28 mouse cellular contexts compared by ENCODE assay signal in genomic region chr1:138579207-138579606, GRCm38 (mm10). TPM values are rescaled to one million over a fixed set of nuclear protein-coding genes. Genes with fewer than 3 reads are reported as not detected.
A peak's percentile ranks its signal among the peaks of the same experiment; 100 is the strongest.
DNase-seq lines count a peak whose midpoint lies in the region; ATAC-seq and TF ChIP-seq lines count a peak whose summit lies in the region.
"Had no signal": no experiment of that assay in that cellular context is flagged by ENCODE, and none has a peak within 500 bp of the region (broad histone marks: within the 10 kb centered on the region; RNA-seq: fewer than 3 reads in every experiment).

No protein-coding gene starts in this region.

- no peak overlapping the region for H3K9ac ChIP-seq in heart, embryonic 14.5 days (ENCODE audit: low read length)
- H3K9ac ChIP-seq in heart, embryonic 12.5 days, result no peak overlapping the region
- peak overlapping the region; percentile 45 for H3K9ac ChIP-seq in CH12.LX (ENCODE audit: insufficient read depth, low read depth)
- H3K9ac ChIP-seq in kidney, embryonic 16.5 days (replicated peaks; ENCODE audit: low read length), result no peak overlapping the region
- H3K9ac ChIP-seq: embryonic facial prominence, embryonic 12.5 days; forebrain, embryonic 15.5 days; hindbrain, embryonic 13.5 days; midbrain, embryonic 13.5 days; stomach, embryonic 15.5 days had no signal

- in situ Hi-C loops in CH12.LX (cut with MboI; ENCODE audit: low pct_ligation_motif_present, low pct_unique_long_range_greater_than_20kb, low sequenced_read_pairs), result no loop called here

- intact Hi-C loops in gastrocnemius, postnatal 14 days (cut with DNase I; ENCODE audit: low total_unique reads), result no loop called here

- no peak for ATAC-seq in heart, embryonic 14.5 days (ENCODE audit: insufficient number of reproducible peaks, insufficient read depth, low FRiP score, low read depth)
- no peak for ATAC-seq in heart, embryonic 12.5 days (ENCODE audit: insufficient number of reproducible peaks, low FRiP score)
- ATAC-seq in kidney, embryonic 16.5 days (ENCODE audit: low FRiP score, low TSS enrichment), result no peak
- ATAC-seq: lung, postnatal 0 days had no signal

- 0 out of 4 replicates have a peak overlapping the region, but pooled peaks of 1 of the 2 experiments have one; percentile 29 for H3K27ac ChIP-seq in heart, embryonic 14.5 days (replicated peaks in 1 of 2; ENCODE audit: control insufficient read depth in 1 of 2, insufficient read depth in 1 of 2, low read depth in 2 of 2, low read length in 2 of 2)
- no peak overlapping the region for H3K27ac ChIP-seq in heart, embryonic 12.5 days (ENCODE audit: poor library complexity, severe bottlenecking)
- H3K27ac ChIP-seq in CH12.LX (ENCODE audit: insufficient read depth, low read depth), result peak overlapping the region; percentile 16; the same call in 1 of the 2 replicates
- no peak overlapping the region for H3K27ac ChIP-seq in kidney, embryonic 16.5 days (ENCODE audit: low read length)
- H3K27ac ChIP-seq: embryonic facial prominence, embryonic 12.5 days; forebrain, embryonic 10.5 days; forebrain, embryonic 15.5 days; hindbrain, embryonic 13.5 days; liver, embryonic 14.5 days; midbrain, embryonic 13.5 days; stomach, embryonic 15.5 days had no signal

- H3K4me2 ChIP-seq in heart, embryonic 14.5 days (ENCODE audit: low read length), result 0 out of 2 replicates have a peak overlapping the region, but pooled peaks have one; percentile 23
- no peak overlapping the region for H3K4me2 ChIP-seq in heart, embryonic 12.5 days
- H3K4me2 ChIP-seq in CH12.LX (ENCODE audit: insufficient read depth, low read depth, poor library complexity, severe bottlenecking) (peak overlapping the region; percentile 80), myocyte (ENCODE audit: low read depth) (peak overlapping the region; percentile 37)
- H3K4me2 ChIP-seq in kidney, embryonic 16.5 days (replicated peaks; ENCODE audit: low read depth, low read length), result no peak overlapping the region
- H3K4me2 ChIP-seq: embryonic facial prominence, embryonic 12.5 days; forebrain, embryonic 15.5 days; hindbrain, embryonic 13.5 days; midbrain, embryonic 13.5 days; stomach, embryonic 15.5 days had no signal

- dilution Hi-C loops in CH12.LX (cut with MboI; ENCODE audit: extremely low pct_ligation_motif_present, extremely low pct_unique_long_range_greater_than_20kb, low sequenced_read_pairs), result no loop called here

- TF ChIP-seq POLR2A in CH12.LX (IDR thresholded peaks at IDR 0.05; ENCODE audit: low read depth, low read length), result no peak
- TF ChIP-seq POLR2A in myocyte (IDR thresholded peaks at IDR 0.05; ENCODE audit: insufficient read length, low read depth), result no peak

- no peak for TF ChIP-seq EP300 in CH12.LX (IDR thresholded peaks at IDR 0.05; ENCODE audit: low read length)

- H3ac ChIP-seq in myocyte (ENCODE audit: control insufficient read depth, insufficient read length), result no peak overlapping the region

- no peaks in the 10 kb centered on the region for H3K36me3 ChIP-seq in heart, embryonic 14.5 days (ENCODE audit: control insufficient read depth, insufficient read depth, low read length)
- no peaks in the 10 kb centered on the region for H3K36me3 ChIP-seq in heart, embryonic 12.5 days
- H3K36me3 ChIP-seq in CH12.LX (replicated peaks in 1 of 2; ENCODE audit: control insufficient read depth in 1 of 2, insufficient read depth in 1 of 2, low read length in 1 of 2), result peaks cover 0 to 30% of the 10 kb centered on the region in 2 experiments
- peaks cover 3% of the 10 kb centered on the region for H3K36me3 ChIP-seq in myocyte (ENCODE audit: control insufficient read depth, insufficient read depth)
- H3K36me3 ChIP-seq in kidney, embryonic 16.5 days (ENCODE audit: insufficient read depth, low read length), result no peaks in the 10 kb centered on the region
- H3K36me3 ChIP-seq: embryonic facial prominence, embryonic 12.5 days; forebrain, embryonic 10.5 days; forebrain, embryonic 15.5 days; hindbrain, embryonic 13.5 days; midbrain, embryonic 13.5 days; stomach, embryonic 15.5 days had no signal

- H3K79me2 ChIP-seq in CH12.LX (replicated peaks; ENCODE audit: control insufficient read depth, extremely low read depth, insufficient read depth, poor library complexity, severe bottlenecking) (peaks cover 75% of the 10 kb centered on the region), myocyte (ENCODE audit: control insufficient read depth, insufficient read depth) (peaks cover 35% of the 10 kb centered on the region)

- H3K27me3 ChIP-seq in heart, embryonic 14.5 days (ENCODE audit: control insufficient read depth, insufficient read depth, low read length), result no peaks in the 10 kb centered on the region
- H3K27me3 ChIP-seq in heart, embryonic 12.5 days (replicated peaks), result no peaks in the 10 kb centered on the region
- H3K27me3 ChIP-seq in CH12.LX (replicated peaks), result no peaks in the 10 kb centered on the region
- H3K27me3 ChIP-seq in myocyte (ENCODE audit: control insufficient read depth, insufficient read depth, insufficient read length), result no peaks in the 10 kb centered on the region
- H3K27me3 ChIP-seq in kidney, embryonic 16.5 days (ENCODE audit: insufficient read depth, low read length), result no peaks in the 10 kb centered on the region
- H3K27me3 ChIP-seq: embryonic facial prominence, embryonic 12.5 days; forebrain, embryonic 15.5 days; hindbrain, embryonic 13.5 days; megakaryocyte, embryonic 14.5 days; midbrain, embryonic 13.5 days; stomach, embryonic 15.5 days had no signal

- no peaks in the 10 kb centered on the region for H3K9me3 ChIP-seq in heart, embryonic 14.5 days (ENCODE audit: control insufficient read depth, low read length)
- no peaks in the 10 kb centered on the region for H3K9me3 ChIP-seq in heart, embryonic 12.5 days (replicated peaks)
- no peaks in the 10 kb centered on the region for H3K9me3 ChIP-seq in CH12.LX (replicated peaks; ENCODE audit: low read length)
- no peaks in the 10 kb centered on the region for H3K9me3 ChIP-seq in kidney, embryonic 16.5 days (ENCODE audit: low read length)
- H3K9me3 ChIP-seq: embryonic facial prominence, embryonic 12.5 days; forebrain, embryonic 10.5 days; forebrain, embryonic 15.5 days; G1E; hindbrain, embryonic 13.5 days; megakaryocyte, embryonic 14.5 days; midbrain, embryonic 13.5 days; stomach, embryonic 15.5 days had no signal

- 57% methylated on average over 7 of the region's 7 CpGs for WGBS in heart, embryonic 14.5 days
- WGBS in heart, embryonic 12.5 days, result 69% methylated on average over 7 of the region's 7 CpGs
- 73% methylated on average over 7 of the region's 7 CpGs for whole genome bisulfite sequencing in kidney, embryonic 16.5 days

- H3K4me3 ChIP-seq in heart, embryonic 14.5 days (ENCODE audit: control insufficient read depth in 1 of 2, insufficient read depth in 1 of 2, low read depth in 1 of 2, low read length in 2 of 2), result no peak overlapping the region
- no peak overlapping the region for H3K4me3 ChIP-seq in heart, embryonic 12.5 days
- H3K4me3 ChIP-seq in CH12.LX (replicated peaks in 1 of 3; ENCODE audit: low read depth in 2 of 3, low read length in 2 of 3, poor library complexity in 1 of 3) (no peak overlapping the region), myocyte (no peak overlapping the region)
- H3K4me3 ChIP-seq in kidney, embryonic 16.5 days (ENCODE audit: low read length), result no peak overlapping the region
- H3K4me3 ChIP-seq: embryonic facial prominence, embryonic 12.5 days; forebrain, embryonic 10.5 days; forebrain, embryonic 15.5 days; hindbrain, embryonic 13.5 days; megakaryocyte, embryonic 14.5 days; midbrain, embryonic 13.5 days; stomach, embryonic 15.5 days had no signal

- no peak for TF ChIP-seq CTCF in CH12.LX (conservative IDR thresholded peaks at IDR 0.05 in 1 of 2, IDR thresholded peaks at IDR 0.05 in 1 of 2; ENCODE audit: low read depth in 2 of 2, low read length in 2 of 2)

- TF ChIP-seq RAD21 in CH12.LX (IDR thresholded peaks at IDR 0.05; ENCODE audit: low read depth, low read length), result no peak

- H3K4me1 ChIP-seq in heart, embryonic 14.5 days (ENCODE audit: control insufficient read depth in 2 of 2, insufficient read depth in 2 of 2, low read length in 2 of 2), result peaks cover 9 to 33% of the 10 kb centered on the region in 2 experiments
- peaks cover 22% of the 10 kb centered on the region for H3K4me1 ChIP-seq in heart, embryonic 12.5 days (replicated peaks)
- H3K4me1 ChIP-seq in CH12.LX (ENCODE audit: control insufficient read depth in 1 of 2, insufficient read depth in 2 of 2), result peaks cover 13 to 78% of the 10 kb centered on the region in 2 experiments; a peak in 3 of 4 replicates
- H3K4me1 ChIP-seq in kidney, embryonic 16.5 days (ENCODE audit: insufficient read depth, low read length), result no peaks in the 10 kb centered on the region
- H3K4me1 ChIP-seq: embryonic facial prominence, embryonic 12.5 days; forebrain, embryonic 15.5 days; megakaryocyte, embryonic 14.5 days; stomach, embryonic 15.5 days had no signal

- peak; percentile 19 for DNase-seq in gastrocnemius, adult 18-20 months (ENCODE audit: low spot score)
- no peak for DNase-seq in gastrocnemius, postnatal 14 days
- DNase-seq in CH12.LX (ENCODE audit: extremely low read depth), result no peak
- DNase-seq: adrenal gland, adult 8-10 months; cerebellum, adult 11 months; cerebellum, adult 9-11 months; embryo, embryonic 11 days; heart, postnatal 4 days; kidney, adult 8-10 months; kidney, postnatal 10 days; layer of hippocampus, postnatal 36 days; lung, postnatal 4 days; right cerebral cortex, postnatal 25 days; thymus, postnatal 14 days had no signal

TF ChIP-seq in CH12.LX, 34 proteins besides CTCF, POLR2A, EP300 and RAD21 (continues in another document):
- TF ChIP-seq MEF2A (IDR thresholded peaks at IDR 0.05; ENCODE audit: borderline replicate concordance, low read depth, low read length) (peak; percentile 70; the same call in 1 of the 2 replicates), SMC3 (IDR thresholded peaks at IDR 0.05; ENCODE audit: low read depth, low read length) (no peak), JUND (conservative IDR thresholded peaks at IDR 0.05; ENCODE audit: low read depth, low read length) (no peak)

TF ChIP-seq in myocyte, 11 proteins besides CTCF, POLR2A, EP300 and RAD21:
- TF ChIP-seq MYOD1 (IDR thresholded peaks at IDR 0.05; ENCODE audit: control insufficient read depth in 1 of 3, insufficient read length in 2 of 3, low read depth in 2 of 3), result no peak
- TF ChIP-seq CEBPB (IDR thresholded peaks at IDR 0.05; ENCODE audit: insufficient read depth, poor library complexity, severe bottlenecking), result no peak

RNA-seq across cellular contexts. Expression of gene Nek7, which starts 40.7 kb away (rescaled TPM):
- 100 to 1,000 TPM; 111 to 124 TPM for total RNA-seq in gastrocnemius, adult 18-20 months (2021)
- total RNA-seq in gastrocnemius, postnatal 14 days (2021), result 10 to 100 TPM; 51.2 to 56.9 TPM
- 59.8 and 60.4 TPM in 2 replicates for polyA plus RNA-seq in heart, embryonic 14.5 days (2014; fragmentation: Nextera tagmentation; extraction: Ambion mirVana)
- polyA plus RNA-seq in heart, embryonic 12.5 days (2016; fragmentation: Nextera tagmentation; extraction: Ambion mirVana), result 53.9 and 56.4 TPM in 2 replicates
- total RNA-seq in CH12.LX (2012; rRNA removed), result 29.1 and 34.1 TPM in 2 replicates
- 75.1 and 86.1 TPM in 2 replicates for total RNA-seq in CH12.LX (2014; rRNA removed)
- polyA plus RNA-seq in CH12.LX (2012; ENCODE audit: insufficient read length, low read depth), result 61.8 and 63.7 TPM in 2 replicates
- 14.6 TPM for polyA plus RNA-seq in myocyte (2012; fragmentation: generic; extraction: Trizol)
- polyA plus RNA-seq in kidney, embryonic 16.5 days (2015; fragmentation: Nextera tagmentation; extraction: Ambion mirVana), result 42.6 and 43.7 TPM in 2 replicates

Comparison
In these comparisons a context has a peak if more than half of its experiments do, and no peak if none do; other contexts are left out.
1. H3K4me2 ChIP-seq: peak in heart, embryonic 14.5 days (single experiment), CH12.LX (single experiment) and myocyte (single experiment); none in heart, embryonic 12.5 days (single experiment) and kidney, embryonic 16.5 days (single experiment).